Mouse (Mus musculus): Measurements from ENCODE around the gene Rpp14.

DNA sequence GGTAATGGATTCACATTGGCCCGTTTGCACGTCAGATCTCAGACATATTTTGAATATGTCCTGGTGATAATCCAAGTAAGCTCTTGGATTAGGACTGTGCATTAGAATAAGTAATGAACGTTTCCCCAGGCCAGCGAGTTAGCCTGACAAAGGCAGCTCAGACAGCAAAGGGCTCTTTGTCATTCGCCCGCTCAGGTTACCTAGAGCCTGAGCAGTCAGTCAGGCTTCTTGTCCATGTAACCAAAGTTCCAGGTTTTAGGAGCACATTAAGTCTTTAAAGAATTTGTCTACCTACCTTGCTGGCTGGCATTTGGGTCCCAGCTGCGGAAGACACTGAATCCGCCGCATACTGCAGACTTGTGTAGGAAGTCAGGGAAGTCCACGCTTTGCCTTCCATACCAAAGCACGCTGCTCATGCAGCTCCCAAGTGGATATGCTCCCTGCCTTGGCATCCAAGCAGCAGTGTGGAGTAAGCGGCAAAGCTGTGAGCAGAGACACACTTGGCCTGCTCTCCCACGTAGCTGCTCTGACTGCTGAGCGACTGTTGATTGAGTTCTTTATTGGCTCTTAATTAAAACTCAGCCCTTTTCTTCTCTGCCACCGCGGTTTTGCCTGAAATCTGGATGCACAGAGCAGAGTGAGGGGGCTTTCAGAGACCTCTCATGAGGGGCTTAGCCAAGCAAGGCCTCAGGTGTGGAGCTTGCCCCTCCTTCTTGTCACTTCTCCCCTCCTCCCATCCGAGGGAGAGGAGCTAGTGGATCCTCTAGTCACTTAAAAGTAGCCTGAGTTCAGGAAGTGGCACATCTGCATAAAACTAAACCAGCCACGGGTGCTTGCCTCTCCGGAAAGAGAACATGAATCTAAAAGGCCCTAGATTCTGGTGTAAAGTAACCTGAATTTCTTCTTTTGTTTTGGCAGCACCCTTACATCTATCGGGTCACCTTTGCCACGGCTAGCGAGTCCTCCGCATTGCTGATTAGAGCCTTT is 59.9 kb downstream of the Rpp14 start:
- TF ChIP-seq CTCF (IDR thresholded peaks at IDR 0.05; ENCODE audit: low read depth) (no peak), EP300 (IDR thresholded peaks at IDR 0.05; ENCODE audit: low read depth) (no peak)

All from liver, postnatal 0 days (tissue).